Mouse (Mus musculus): ENCODE results near the gene Vat1. TPM values are rescaled to one million over a fixed set of nuclear protein-coding genes. Genes with fewer than 3 reads are reported as not detected.
"Not testable (repeated sequence)": the region's sequence is repeated elsewhere in the genome, so short reads cannot be mapped to it uniquely, and the experiment has no call there.

The Vat1 gene
- polyA plus RNA-seq, 1 experiment: 59.2 TPM

GRCm38 (mm10) chr11:101483804-101484203, 17.8 kb upstream of the Vat1 start:
- 41% methylated on average over 3 of the region's 3 CpGs for WGBS
- Histone ChIP-seq H3K27ac (ENCODE audit: insufficient read depth, low read depth, low read length) (no peak overlapping the region), H3K4me1 (ENCODE audit: control insufficient read depth, insufficient read depth, low read length) (no peaks in the 10 kb centered on the region), H3K27me3 (replicated peaks; ENCODE audit: control insufficient read depth, insufficient read depth, low read length) (no peaks in the 10 kb centered on the region), H3K4me3 (ENCODE audit: insufficient read depth, low read depth, low read length) (no peak overlapping the region), H3K36me3 (ENCODE audit: control insufficient read depth, insufficient read depth, low read length) (no peaks in the 10 kb centered on the region)
- no peak for TF ChIP-seq CTCF (conservative IDR thresholded peaks at IDR 0.05; ENCODE audit: insufficient read depth, insufficient read length, low read depth, low read length)
- TF ChIP-seq POLR2A (IDR thresholded peaks at IDR 0.05; ENCODE audit: low read depth, low read length): no peak
- DNase-seq: no peak

GRCm38 (mm10) chr11:101480912-101481311, 14.9 kb upstream of the Vat1 start:
- Histone ChIP-seq H3K36me3 (ENCODE audit: control insufficient read depth, insufficient read depth, low read length) (no peaks in the 10 kb centered on the region), H3K27ac (ENCODE audit: insufficient read depth, low read depth, low read length) (no peak overlapping the region), H3K4me1 (ENCODE audit: control insufficient read depth, insufficient read depth, low read length) (no peaks in the 10 kb centered on the region), H3K27me3 (replicated peaks; ENCODE audit: control insufficient read depth, insufficient read depth, low read length) (no peaks in the 10 kb centered on the region), H3K4me3 (ENCODE audit: insufficient read depth, low read depth, low read length) (no peak overlapping the region)
- WGBS: 52% methylated on average over 6 of the region's 6 CpGs
- TF ChIP-seq POLR2A (IDR thresholded peaks at IDR 0.05; ENCODE audit: low read depth, low read length) (no peak), CTCF (conservative IDR thresholded peaks at IDR 0.05; ENCODE audit: insufficient read depth, insufficient read length, low read depth, low read length) (no peak)
- DNase-seq: no peak

GRCm38 (mm10) chr11:101479171-101479635, 13.2 kb upstream of the Vat1 start:
- H3K36me3 ChIP-seq (ENCODE audit: control insufficient read depth, insufficient read depth, low read length): no peaks in the 10 kb centered on the region
- DNase-seq: no peak
- no peak for TF ChIP-seq POLR2A (IDR thresholded peaks at IDR 0.05; ENCODE audit: low read depth, low read length)
- TF ChIP-seq CTCF (conservative IDR thresholded peaks at IDR 0.05; ENCODE audit: insufficient read depth, insufficient read length, low read depth, low read length): no peak
- no peaks in the 10 kb centered on the region for H3K4me1 ChIP-seq (ENCODE audit: control insufficient read depth, insufficient read depth, low read length)
- H3K27me3 ChIP-seq (replicated peaks; ENCODE audit: control insufficient read depth, insufficient read depth, low read length): no peaks in the 10 kb centered on the region
- 33% methylated on average over 18 of the region's 18 CpGs for WGBS
- no peak overlapping the region for H3K27ac ChIP-seq (ENCODE audit: insufficient read depth, low read depth, low read length)
- no peak overlapping the region for H3K4me3 ChIP-seq (ENCODE audit: insufficient read depth, low read depth, low read length)

- no peak overlapping the region for H3K27ac ChIP-seq (ENCODE audit: insufficient read depth, low read depth, low read length)
- 78% methylated on average over 10 of the region's 10 CpGs for WGBS
- no peaks in the 10 kb centered on the region for H3K27me3 ChIP-seq (replicated peaks; ENCODE audit: control insufficient read depth, insufficient read depth, low read length)
- H3K4me3 ChIP-seq (ENCODE audit: insufficient read depth, low read depth, low read length): no peak overlapping the region
- TF ChIP-seq POLR2A (IDR thresholded peaks at IDR 0.05; ENCODE audit: low read depth, low read length): no peak
- TF ChIP-seq CTCF (conservative IDR thresholded peaks at IDR 0.05; ENCODE audit: insufficient read depth, insufficient read length, low read depth, low read length): no peak
- no peaks in the 10 kb centered on the region for H3K4me1 ChIP-seq (ENCODE audit: control insufficient read depth, insufficient read depth, low read length)
- no peak for DNase-seq
- H3K36me3 ChIP-seq (ENCODE audit: control insufficient read depth, insufficient read depth, low read length): no peaks in the 10 kb centered on the region
Observed at GRCm38 (mm10) chr11:101477552-101478211, 11.7 kb upstream of the Vat1 start.

- TF ChIP-seq CTCF (conservative IDR thresholded peaks at IDR 0.05; ENCODE audit: insufficient read depth, insufficient read length, low read depth, low read length) (no peak), POLR2A (IDR thresholded peaks at IDR 0.05; ENCODE audit: low read depth, low read length) (no peak)
Observed at GRCm38 (mm10) chr11:101477194-101477551, 11.1 kb upstream of the Vat1 start.

GRCm38 (mm10) chr11:101476361-101476760, 10.3 kb upstream of the Vat1 start:
- H3K4me1 ChIP-seq (ENCODE audit: control insufficient read depth, insufficient read depth, low read length); H3K27me3 ChIP-seq (replicated peaks; ENCODE audit: control insufficient read depth, insufficient read depth, low read length); H3K36me3 ChIP-seq (ENCODE audit: control insufficient read depth, insufficient read depth, low read length); H3K4me3 ChIP-seq (ENCODE audit: insufficient read depth, low read depth, low read length); H3K27ac ChIP-seq (ENCODE audit: insufficient read depth, low read depth, low read length): not testable (repeated sequence)
- 56% methylated on average over 4 of the region's 4 CpGs for WGBS
- DNase-seq: peak; percentile 54

More at GRCm38 (mm10) chr11:101477194-101477551, 11.1 kb upstream of the Vat1 start:
- H3K27me3 ChIP-seq (replicated peaks; ENCODE audit: control insufficient read depth, insufficient read depth, low read length): no peaks in the 10 kb centered on the region
- WGBS: 52% methylated on average over 4 of the region's 4 CpGs
- no peak overlapping the region for H3K27ac ChIP-seq (ENCODE audit: insufficient read depth, low read depth, low read length)
- H3K36me3 ChIP-seq (ENCODE audit: control insufficient read depth, insufficient read depth, low read length): no peaks in the 10 kb centered on the region
- DNase-seq: no peak
- H3K4me3 ChIP-seq (ENCODE audit: insufficient read depth, low read depth, low read length): no peak overlapping the region
- no peaks in the 10 kb centered on the region for H3K4me1 ChIP-seq (ENCODE audit: control insufficient read depth, insufficient read depth, low read length)

- H3K27me3 ChIP-seq (replicated peaks; ENCODE audit: control insufficient read depth, insufficient read depth, low read length): no peaks in the 10 kb centered on the region
- no peak overlapping the region for H3K4me3 ChIP-seq (ENCODE audit: insufficient read depth, low read depth, low read length)
- no peak for DNase-seq
- H3K36me3 ChIP-seq (ENCODE audit: control insufficient read depth, insufficient read depth, low read length): no peaks in the 10 kb centered on the region
- H3K4me1 ChIP-seq (ENCODE audit: control insufficient read depth, insufficient read depth, low read length): no peaks in the 10 kb centered on the region
- no peak overlapping the region for H3K27ac ChIP-seq (ENCODE audit: insufficient read depth, low read depth, low read length)
- WGBS: 77% methylated on average over 5 of the region's 5 CpGs
- TF ChIP-seq CTCF (conservative IDR thresholded peaks at IDR 0.05; ENCODE audit: insufficient read depth, insufficient read length, low read depth, low read length) (no peak), POLR2A (IDR thresholded peaks at IDR 0.05; ENCODE audit: low read depth, low read length) (no peak)
Observed at GRCm38 (mm10) chr11:101474298-101474697, 8.3 kb upstream of the Vat1 start.

GRCm38 (mm10) chr11:101473686-101474085, 7.7 kb upstream of the Vat1 start:
- H3K27me3 ChIP-seq (replicated peaks; ENCODE audit: control insufficient read depth, insufficient read depth, low read length); H3K27ac ChIP-seq (ENCODE audit: insufficient read depth, low read depth, low read length); H3K36me3 ChIP-seq (ENCODE audit: control insufficient read depth, insufficient read depth, low read length); H3K4me3 ChIP-seq (ENCODE audit: insufficient read depth, low read depth, low read length); DNase-seq; H3K4me1 ChIP-seq (ENCODE audit: control insufficient read depth, insufficient read depth, low read length): not testable (repeated sequence)
- 67% methylated on average over 1 of the region's 1 CpGs for WGBS
